Mouse (Mus musculus) heart, embryonic 11.5 days (tissue): ENCODE data around the gene Tex44. TPM values are rescaled to one million over a fixed set of nuclear protein-coding genes. Genes with fewer than 3 reads are reported as not detected.

Experiments used
- ATAC-seq: fragments of 200-750 bp; cut with Nextera tagmentation; replicated peaks from 2 replicates; pipeline ENCODE4 v1.8.0; 2017; ENCODE audit warnings: moderate library complexity; ENCODE audit not compliant: insufficient number of reproducible peaks, low FRiP score, low TSS enrichment
- H3K27ac ChIP-seq: fragments of 300-500 bp; sonication (generic); 2 replicates; pipeline ENCODE4 v1.5.1; 2014; ENCODE audit warnings: mild to moderate bottlenecking, low read depth, low read length
- H3K27me3 ChIP-seq: fragments of 300-500 bp; sonication (generic); 2 replicates; pipeline ENCODE4 v1.6.1; 2014; ENCODE audit warnings: mild to moderate bottlenecking, low read length, mixed read lengths; ENCODE audit not compliant: control insufficient read depth, insufficient read depth
- H3K36me3 ChIP-seq: fragments of 300-500 bp; sonication (generic); 2 replicates; pipeline ENCODE4 v1.6.1; 2014; ENCODE audit warnings: mild to moderate bottlenecking, low read length, moderate library complexity, mixed read lengths; ENCODE audit not compliant: control insufficient read depth, insufficient read depth
- H3K4me1 ChIP-seq: fragments of 300-500 bp; sonication (generic); 2 replicates; pipeline ENCODE4 v1.6.1; 2014; ENCODE audit warnings: low read length; ENCODE audit not compliant: control insufficient read depth, insufficient read depth
- H3K4me2 ChIP-seq: fragments of 300-500 bp; sonication (generic); 2 replicates; pipeline ENCODE4 v1.6.1; 2014; ENCODE audit warnings: mild to moderate bottlenecking, moderate library complexity
- H3K4me3 ChIP-seq: fragments of 300-500 bp; sonication (generic); 2 replicates; pipeline ENCODE4 v1.5.1; 2014; ENCODE audit warnings: low read depth, low read length
- H3K9ac ChIP-seq: fragments of 300-500 bp; sonication (generic); 2 replicates; pipeline ENCODE4 v1.6.1; 2014; ENCODE audit warnings: mild to moderate bottlenecking, low read depth, low read length, moderate library complexity
- H3K9me3 ChIP-seq: fragments of 300-500 bp; sonication (generic); replicated peaks from 2 replicates; pipeline ENCODE4 v1.6.1; 2016; ENCODE audit warnings: low read length; ENCODE audit not compliant: control insufficient read depth
- WGBS: fragments of 180-500 bp; shearing (Covaris S2); extraction: QIAGEN DNeasy Blood & Tissue Kit; methylation state at CpG from one replicate; pipeline ENCODE4 v1.1.7; 2014; ENCODE audit not compliant: insufficient replicate concordance; 5-methylcytosine and 5-hydroxymethylcytosine counted together
- polyA plus RNA-seq: library from polyadenylated mRNA; unstranded; fragments of >200 nt; fragmentation: Nextera tagmentation; extraction: Ambion mirVana; gene quantifications from 2 replicates; pipeline ENCODE4 v1.2.1, GENCODE M21; 2014

Tex44 gene
- polyA plus RNA-seq: not detected in 2 replicates

DNA sequence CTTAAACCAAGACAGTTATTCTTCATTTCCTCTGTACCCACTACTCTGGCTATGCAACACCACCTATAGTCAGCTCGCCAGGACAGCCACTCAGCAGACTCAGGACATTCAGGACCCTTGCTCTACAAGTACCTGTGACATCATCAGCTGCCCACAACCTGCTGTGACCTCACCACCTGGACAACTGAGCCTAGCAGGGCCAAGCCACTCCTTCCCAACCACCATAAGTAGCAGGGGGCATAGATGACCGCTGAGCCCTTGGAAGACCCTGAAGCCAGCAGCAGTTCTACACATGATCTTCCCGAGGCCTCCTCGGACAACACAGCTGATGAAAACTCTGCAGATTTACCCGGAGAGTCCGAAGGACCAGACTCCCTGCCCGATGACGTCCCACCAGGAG, at the start of gene Tex44, which contains the start of gene Nmur1:
Tex44 (plus strand) TSS at position 202 of the 400 bp plus-strand sequence.
Nmur1 (minus strand) TSS at position 101 of the 400 bp plus-strand sequence.
- Histone ChIP-seq H3K27ac (no peak within 1 kb of the TSS), H3K27me3 (no peaks in the 10 kb centered on the region), H3K36me3 (no peaks in the 10 kb centered on the region), H3K9ac (0 out of 2 replicates have a peak within 1 kb of the TSS, but pooled peaks have one; percentile 1), H3K4me1 (no peaks in the 10 kb centered on the region), H3K4me3 (no peak within 1 kb of the TSS), H3K4me2 (no peak within 1 kb of the TSS), H3K9me3 (no peaks in the 10 kb centered on the region)
- WGBS: 88% methylated on average over 8 of the region's 8 CpGs
- no peak for ATAC-seq

DNA sequence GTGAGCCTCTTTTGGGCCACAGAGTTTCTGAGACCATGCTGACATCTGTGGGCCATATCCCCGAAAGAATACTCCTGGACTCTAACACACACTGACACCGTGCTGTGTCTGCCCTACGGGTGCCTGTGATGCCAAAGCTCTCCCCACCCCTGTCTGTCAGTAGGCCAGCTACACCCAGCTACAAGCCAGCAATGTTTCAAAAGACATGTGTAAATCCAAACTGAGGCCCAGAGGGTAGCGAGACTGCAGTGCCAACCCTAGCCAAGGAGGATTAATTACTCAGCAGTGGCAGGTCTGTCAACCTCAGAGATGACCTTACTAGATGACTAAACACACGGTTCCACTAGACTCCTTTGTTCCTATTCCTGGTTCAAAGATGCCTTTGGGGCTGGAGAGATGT, 49.8 kb upstream of the Tex44 start:
- Histone ChIP-seq H3K9ac (no peak overlapping the region), H3K4me1 (peaks cover 19% of the 10 kb centered on the region), H3K36me3 (no peaks in the 10 kb centered on the region), H3K9me3 (no peaks in the 10 kb centered on the region), H3K4me2 (no peak overlapping the region), H3K27ac (no peak overlapping the region), H3K4me3 (no peak overlapping the region), H3K27me3 (no peaks in the 10 kb centered on the region)
- no peak for ATAC-seq
- WGBS: 79% methylated on average over 5 of the region's 5 CpGs

DNA sequence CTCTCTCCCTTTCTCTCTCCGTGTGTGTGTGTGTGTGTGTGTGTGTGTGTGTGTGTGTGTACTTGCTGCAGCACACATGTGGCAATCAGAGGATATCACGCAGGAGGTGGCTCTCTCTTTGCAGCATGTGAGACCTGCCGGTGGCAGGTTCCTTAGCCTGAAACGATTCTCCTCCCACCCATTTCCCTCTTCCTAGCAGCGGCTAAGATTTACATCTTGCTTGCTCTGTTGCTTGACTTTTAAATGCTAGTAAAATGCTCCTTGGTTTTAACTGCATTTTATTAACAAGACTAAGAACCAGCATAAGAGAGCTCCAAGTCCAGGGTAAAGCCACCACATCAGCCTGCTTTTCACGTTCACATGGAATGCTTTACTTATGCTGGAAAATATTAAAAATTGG, 47.5 kb upstream of the Tex44 start:
- Histone ChIP-seq H3K36me3 (no peaks in the 10 kb centered on the region), H3K4me1 (peaks cover 19% of the 10 kb centered on the region), H3K27ac (peak overlapping the region; percentile 70; the same call in 1 of the 2 replicates), H3K9me3 (no peaks in the 10 kb centered on the region), H3K27me3 (no peaks in the 10 kb centered on the region), H3K9ac (no peak overlapping the region), H3K4me3 (no peak overlapping the region), H3K4me2 (peak overlapping the region; percentile 40)
- no peak for ATAC-seq
- WGBS: 45% methylated on average over 6 of the region's 6 CpGs

DNA sequence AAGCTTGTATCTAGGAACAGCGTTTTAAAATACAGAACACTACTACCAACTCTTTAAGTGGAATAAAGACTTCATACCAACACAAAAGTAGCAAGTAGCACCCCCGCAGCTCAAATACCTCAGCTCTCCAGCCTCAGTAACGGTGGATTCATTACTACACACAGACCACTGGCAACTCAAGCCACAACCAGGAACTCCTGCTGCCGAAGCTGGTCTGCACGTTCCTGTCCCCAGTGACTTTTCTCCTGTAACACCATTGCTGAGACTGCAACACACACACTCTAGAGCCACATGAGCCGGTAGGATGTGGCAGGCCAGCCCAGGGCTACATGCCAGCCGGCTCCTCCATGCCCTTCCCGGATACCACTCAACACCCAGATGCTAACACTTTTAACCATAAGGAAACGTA, 47.0 kb upstream of the Tex44 start:
- Histone ChIP-seq H3K36me3 (no peaks in the 10 kb centered on the region), H3K4me1 (peaks cover 19% of the 10 kb centered on the region), H3K4me3 (no peak overlapping the region), H3K9me3 (no peaks in the 10 kb centered on the region), H3K4me2 (peak overlapping the region; percentile 40), H3K27me3 (no peaks in the 10 kb centered on the region), H3K27ac (peak overlapping the region; percentile 70), H3K9ac (no peak overlapping the region)
- WGBS: 50% methylated on average over 9 of the region's 9 CpGs
- 0 out of 2 replicates have a peak, but pooled peaks have one; percentile 31 for ATAC-seq

DNA sequence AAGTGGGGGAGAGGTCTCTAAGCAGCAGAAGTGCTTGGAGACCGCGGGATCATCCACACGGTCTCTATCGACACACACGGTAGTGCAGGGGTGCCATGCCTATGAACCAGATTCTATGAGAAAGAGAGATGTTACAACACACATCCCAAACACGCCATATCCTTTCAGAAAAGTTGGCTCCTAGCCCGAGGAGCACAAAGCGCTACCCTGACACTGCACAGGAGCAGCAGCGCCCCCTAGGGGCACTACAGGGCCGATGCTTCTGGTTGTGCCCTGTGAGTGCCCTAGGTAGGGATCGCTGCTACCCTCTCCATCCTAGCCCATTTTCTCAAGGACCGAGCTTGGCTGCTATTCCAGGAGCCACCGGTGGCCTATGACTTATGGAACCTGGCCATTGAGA, 45.1 kb upstream of the Tex44 start:
- no peak overlapping the region; the same call in 1 of the 2 replicates for H3K9ac ChIP-seq
- H3K4me3 ChIP-seq: 0 out of 2 replicates have a peak overlapping the region, but pooled peaks have one; percentile 16
- H3K9me3 ChIP-seq: no peaks in the 10 kb centered on the region
- H3K27me3 ChIP-seq: no peaks in the 10 kb centered on the region
- H3K4me1 ChIP-seq: peaks cover 19% of the 10 kb centered on the region
- H3K27ac ChIP-seq: no peak overlapping the region
- ATAC-seq: no peak
- no peaks in the 10 kb centered on the region for H3K36me3 ChIP-seq
- WGBS: 27% methylated on average over 13 of the region's 13 CpGs
- H3K4me2 ChIP-seq: peak overlapping the region; percentile 51

DNA sequence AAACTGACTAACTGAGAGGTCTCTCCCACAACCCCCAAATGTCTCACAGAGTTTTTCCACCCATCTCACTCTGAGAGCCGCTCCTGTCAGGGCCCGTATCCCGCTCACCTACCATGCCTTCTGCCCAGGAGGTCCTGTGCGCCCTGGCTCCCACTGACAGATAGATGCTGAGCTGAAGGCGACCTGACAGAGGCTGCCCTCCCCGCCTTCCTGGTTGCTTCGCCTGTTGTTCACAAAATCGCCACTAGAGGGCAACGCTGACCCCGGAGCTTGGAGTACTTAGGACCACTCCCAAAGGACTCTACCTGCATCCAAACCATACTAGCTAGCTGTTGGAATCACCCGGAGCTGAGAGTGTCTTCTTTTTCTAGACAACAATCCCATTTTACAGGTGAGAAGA, 36.9 kb upstream of the Tex44 start:
- Histone ChIP-seq H3K9me3 (no peaks in the 10 kb centered on the region), H3K4me2 (no peak overlapping the region), H3K36me3 (no peaks in the 10 kb centered on the region), H3K27ac (no peak overlapping the region), H3K4me3 (no peak overlapping the region), H3K9ac (no peak overlapping the region), H3K27me3 (no peaks in the 10 kb centered on the region), H3K4me1 (no peaks in the 10 kb centered on the region)
- WGBS: 4% methylated on average over 11 of the region's 11 CpGs
- no peak for ATAC-seq

DNA sequence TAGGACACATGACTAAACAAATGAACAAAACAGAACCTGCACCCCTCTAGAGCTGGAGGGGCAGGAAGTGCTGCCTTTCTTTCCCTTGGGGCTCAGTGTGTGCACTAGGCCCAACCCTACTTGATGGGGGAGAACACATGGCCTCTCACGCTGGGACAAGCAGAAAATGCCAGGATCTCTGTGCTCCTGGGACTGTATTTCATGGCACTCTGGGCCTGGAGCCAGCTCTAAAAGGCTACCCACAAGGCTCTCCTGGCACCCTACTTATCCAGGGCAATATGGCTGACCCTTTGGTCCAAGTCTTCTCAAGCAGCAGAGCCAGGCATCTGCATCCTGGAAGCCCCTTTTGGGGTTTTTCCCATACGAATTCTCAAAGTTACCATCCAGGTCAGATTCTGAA, 34.7 kb upstream of the Tex44 start:
- no peak overlapping the region for H3K4me2 ChIP-seq
- H3K4me1 ChIP-seq: no peaks in the 10 kb centered on the region
- no peak overlapping the region for H3K27ac ChIP-seq
- no peak for ATAC-seq
- H3K4me3 ChIP-seq: no peak overlapping the region
- no peaks in the 10 kb centered on the region for H3K9me3 ChIP-seq
- no peaks in the 10 kb centered on the region for H3K36me3 ChIP-seq
- H3K9ac ChIP-seq: no peak overlapping the region
- no peaks in the 10 kb centered on the region for H3K27me3 ChIP-seq
- WGBS: 73% methylated on average over 2 of the region's 2 CpGs

DNA sequence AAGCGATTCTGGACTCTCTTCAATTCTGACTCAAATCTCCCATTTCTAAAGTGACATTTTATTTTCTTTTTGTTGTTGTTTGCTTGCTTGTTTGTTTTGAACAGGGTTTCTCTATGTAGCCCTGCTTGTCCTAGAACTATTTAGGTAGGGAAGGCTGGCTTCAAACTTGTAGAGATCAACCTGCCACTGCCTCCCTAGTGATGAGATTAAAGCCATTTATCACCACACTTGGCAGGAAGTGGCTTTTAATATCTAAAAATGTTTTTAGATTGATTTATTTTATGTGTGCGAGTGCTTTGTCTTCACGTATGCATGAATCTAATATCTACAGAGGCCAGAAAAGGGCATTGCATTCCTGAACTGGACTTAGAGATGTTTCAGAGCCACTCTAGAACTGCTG, 32.9 kb upstream of the Tex44 start:
- Histone ChIP-seq H3K36me3 (no peaks in the 10 kb centered on the region), H3K27me3 (no peaks in the 10 kb centered on the region), H3K9me3 (no peaks in the 10 kb centered on the region), H3K4me1 (no peaks in the 10 kb centered on the region), H3K9ac (no peak overlapping the region), H3K27ac (no peak overlapping the region), H3K4me2 (no peak overlapping the region), H3K4me3 (no peak overlapping the region)
- ATAC-seq: no peak
- 76% methylated on average over 3 of the region's 3 CpGs for WGBS

DNA sequence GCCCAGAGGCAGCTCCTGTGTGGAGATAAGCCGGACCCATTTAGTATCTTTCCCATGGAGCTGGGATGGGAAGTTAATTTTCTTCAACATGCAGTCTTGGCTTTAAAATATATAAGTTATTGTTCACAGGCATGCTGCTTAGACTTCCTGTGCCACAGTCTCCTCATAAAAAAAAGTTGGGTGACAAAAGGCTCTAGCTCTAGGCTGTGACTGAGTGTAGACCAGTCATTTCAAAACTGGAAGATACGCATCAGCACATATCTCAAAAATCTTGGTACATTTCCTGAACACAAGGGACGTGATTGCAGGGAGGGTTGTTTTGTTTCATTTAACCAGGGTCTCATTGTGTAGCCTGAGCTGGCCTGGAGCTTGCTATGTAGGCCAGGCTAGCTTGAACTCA, 31.9 kb upstream of the Tex44 start:
- Histone ChIP-seq H3K36me3 (no peaks in the 10 kb centered on the region), H3K4me1 (no peaks in the 10 kb centered on the region), H3K27me3 (no peaks in the 10 kb centered on the region), H3K27ac (no peak overlapping the region), H3K9me3 (no peaks in the 10 kb centered on the region), H3K4me2 (no peak overlapping the region), H3K9ac (no peak overlapping the region), H3K4me3 (no peak overlapping the region)
- 77% methylated on average over 3 of the region's 3 CpGs for WGBS
- ATAC-seq: no peak
